8 mouse cellular contexts compared by ENCODE assay signal in genomic region chr12:112999569-113000293, GRCm38 (mm10). TPM values are rescaled to one million over a fixed set of nuclear protein-coding genes. Genes with fewer than 3 reads are reported as not detected.
A peak's percentile ranks its signal among the peaks of the same experiment; 100 is the strongest.
DNase-seq lines count a peak whose midpoint lies in the region; ATAC-seq and TF ChIP-seq lines count a peak whose summit lies in the region.

No protein-coding gene starts in this region.

- H3K27ac ChIP-seq in heart, embryonic 12.5 days (ENCODE audit: poor library complexity, severe bottlenecking): peak overlapping the region; percentile 91
- peak overlapping the region; percentile 90 for H3K27ac ChIP-seq in embryonic facial prominence, embryonic 14.5 days (replicated peaks; ENCODE audit: low read depth, low read length)
- H3K27ac ChIP-seq in intestine, postnatal 0 days (ENCODE audit: low read depth, low read length): peak overlapping the region; percentile 96

- peak overlapping the region; percentile 89 for H3K4me3 ChIP-seq in heart, embryonic 12.5 days
- peak overlapping the region; percentile 97 for H3K4me3 ChIP-seq in embryonic facial prominence, embryonic 14.5 days (ENCODE audit: low read depth, low read length)
- H3K4me3 ChIP-seq in intestine, postnatal 0 days (ENCODE audit: low read depth, low read length): peak overlapping the region; percentile 88

- DNase-seq in heart, postnatal 25 days (ENCODE audit: low spot score): no peak
- peak; percentile 19 for DNase-seq in CD4-positive helper T cell, adult 2 months (ENCODE audit: low read depth, low spot score)
- DNase-seq in embryonic facial prominence, embryonic 14.5 days (ENCODE audit: low spot score): no peak
- peak; percentile 34 for DNase-seq in naive thymus-derived CD4-positive, alpha-beta T cell, adult 2 months (ENCODE audit: low read depth)
- DNase-seq in adrenal gland, adult 2 months: no peak
- no peak for DNase-seq in adrenal gland, postnatal 4 days (ENCODE audit: low spot score in 2 of 2)

- intact Hi-C loops in heart, postnatal 25 days (cut with DNase I): loop anchor here (5.0 kb wide), 1 partner anchor 153 kb away; no protein-coding TSS in a partner anchor

- no peak; the same call in none of the 2 replicates for ATAC-seq in heart, embryonic 12.5 days (ENCODE audit: insufficient number of reproducible peaks, low FRiP score)
- no peak for ATAC-seq in embryonic facial prominence, embryonic 14.5 days (ENCODE audit: low read depth)
- ATAC-seq in intestine, postnatal 0 days: no peak

- WGBS in heart, embryonic 12.5 days: 1% methylated on average over 56 of the region's 56 CpGs
- 3% methylated on average over 31 of the region's 56 CpGs for WGBS in embryonic facial prominence, embryonic 14.5 days
- under 1% methylated on average over 56 of the region's 56 CpGs for WGBS in intestine, postnatal 0 days

- peak overlapping the region; percentile 91 for H3K9ac ChIP-seq in heart, embryonic 12.5 days
- H3K9ac ChIP-seq in embryonic facial prominence, embryonic 14.5 days (ENCODE audit: low read depth, low read length): peak overlapping the region; percentile 97
- H3K9ac ChIP-seq in intestine, postnatal 0 days (ENCODE audit: low read depth, low read length): peak overlapping the region; percentile 92

- TF ChIP-seq CTCF in intestine, postnatal 0 days (IDR thresholded peaks at IDR 0.05; ENCODE audit: low read depth): no peak

- H3K27me3 ChIP-seq in heart, embryonic 12.5 days (replicated peaks): no peaks in the 10 kb centered on the region
- no peaks in the 10 kb centered on the region for H3K27me3 ChIP-seq in embryonic facial prominence, embryonic 14.5 days (replicated peaks; ENCODE audit: control insufficient read depth, insufficient read depth, low read length)
- H3K27me3 ChIP-seq in intestine, postnatal 0 days (replicated peaks; ENCODE audit: control insufficient read depth, insufficient read depth, low read length): no peaks in the 10 kb centered on the region

- 0 out of 2 replicates have a peak, but pooled peaks cover 5% of the 10 kb centered on the region for H3K36me3 ChIP-seq in heart, embryonic 12.5 days
- 0 out of 2 replicates have a peak, but pooled peaks cover 8% of the 10 kb centered on the region for H3K36me3 ChIP-seq in embryonic facial prominence, embryonic 14.5 days (ENCODE audit: control insufficient read depth, insufficient read depth, low read length)
- no peaks in the 10 kb centered on the region for H3K36me3 ChIP-seq in intestine, postnatal 0 days (ENCODE audit: control insufficient read depth, insufficient read depth)

- H3K4me2 ChIP-seq in heart, embryonic 12.5 days: peak overlapping the region; percentile 96
- peak overlapping the region; percentile 89 for H3K4me2 ChIP-seq in embryonic facial prominence, embryonic 14.5 days (ENCODE audit: low read depth, low read length)
- H3K4me2 ChIP-seq in intestine, postnatal 0 days (replicated peaks; ENCODE audit: low read depth): peak overlapping the region; percentile 90

- H3K4me1 ChIP-seq in heart, embryonic 12.5 days (replicated peaks): peaks cover 22% of the 10 kb centered on the region
- H3K4me1 ChIP-seq in embryonic facial prominence, embryonic 14.5 days (ENCODE audit: control insufficient read depth, insufficient read depth, low read length): peaks cover 9% of the 10 kb centered on the region
- 0 out of 2 replicates have a peak, but pooled peaks cover 6% of the 10 kb centered on the region for H3K4me1 ChIP-seq in intestine, postnatal 0 days (replicated peaks; ENCODE audit: control insufficient read depth, insufficient read depth, low read length)

- no peaks in the 10 kb centered on the region for H3K9me3 ChIP-seq in heart, embryonic 12.5 days (replicated peaks)
- H3K9me3 ChIP-seq in embryonic facial prominence, embryonic 14.5 days (ENCODE audit: control insufficient read depth, low read length): no peaks in the 10 kb centered on the region
- H3K9me3 ChIP-seq in intestine, postnatal 0 days (ENCODE audit: control insufficient read depth): no peaks in the 10 kb centered on the region

RNA-seq across cellular contexts. Expression of gene Brf1, which starts 0.8 kb away (rescaled TPM):
- polyA plus RNA-seq in heart, embryonic 12.5 days (2016; fragmentation: Nextera tagmentation; extraction: Ambion mirVana): 40.3 and 42.9 TPM in 2 replicates
- total RNA-seq in heart, postnatal 25 days (2021): 10 to 100 TPM; 23.5 to 25.1 TPM
- polyA plus RNA-seq in embryonic facial prominence, embryonic 14.5 days (2014; fragmentation: Nextera tagmentation; extraction: Ambion mirVana): 50.0 and 54.3 TPM in 2 replicates
- polyA plus RNA-seq in intestine, postnatal 0 days (2015; fragmentation: Nextera tagmentation; extraction: Ambion mirVana): 17.9 and 21.3 TPM in 2 replicates
- 10 to 100 TPM; 41.9 to 46.8 TPM for total RNA-seq in adrenal gland, adult 2 months (2021)
- 70.6 and 71.2 TPM in 2 replicates for polyA plus RNA-seq in adrenal gland, adult 2 months (2012; rRNA removed)
- 10 to 100 TPM; 81.9 to 82.9 TPM for total RNA-seq in adrenal gland, postnatal 4 days (2021)

RNA-seq across cellular contexts. Expression of gene Pacs2, which starts 14.6 kb away (rescaled TPM):
- 10.5 and 12.2 TPM in 2 replicates for polyA plus RNA-seq in heart, embryonic 12.5 days (2016; fragmentation: Nextera tagmentation; extraction: Ambion mirVana)
- 10 to 100 TPM; 35.5 to 35.9 TPM for total RNA-seq in heart, postnatal 25 days (2021)
- polyA plus RNA-seq in embryonic facial prominence, embryonic 14.5 days (2014; fragmentation: Nextera tagmentation; extraction: Ambion mirVana): 17.9 and 18.7 TPM in 2 replicates
- polyA plus RNA-seq in intestine, postnatal 0 days (2015; fragmentation: Nextera tagmentation; extraction: Ambion mirVana): 5.1 and 5.2 TPM in 2 replicates
- total RNA-seq in adrenal gland, adult 2 months (2021): 10 to 100 TPM; 38.7 to 42.1 TPM
- 51.9 and 66.9 TPM in 2 replicates for polyA plus RNA-seq in adrenal gland, adult 2 months (2012; rRNA removed)
- total RNA-seq in adrenal gland, postnatal 4 days (2021): 10 to 100 TPM; 46.0 to 50.4 TPM

RNA-seq across cellular contexts. Expression of gene Btbd6, which starts 23.4 kb away (rescaled TPM):
- polyA plus RNA-seq in heart, embryonic 12.5 days (2016; fragmentation: Nextera tagmentation; extraction: Ambion mirVana): 22.4 and 23.0 TPM in 2 replicates
- 10 to 100 TPM; 21.0 to 21.9 TPM for total RNA-seq in heart, postnatal 25 days (2021)
- 20.8 and 22.8 TPM in 2 replicates for polyA plus RNA-seq in embryonic facial prominence, embryonic 14.5 days (2014; fragmentation: Nextera tagmentation; extraction: Ambion mirVana)
- 13.1 and 13.3 TPM in 2 replicates for polyA plus RNA-seq in intestine, postnatal 0 days (2015; fragmentation: Nextera tagmentation; extraction: Ambion mirVana)
- total RNA-seq in adrenal gland, adult 2 months (2021): 10 to 100 TPM; 14.6 to 24.7 TPM
- 165 and 232 TPM in 2 replicates for polyA plus RNA-seq in adrenal gland, adult 2 months (2012; rRNA removed)
- total RNA-seq in adrenal gland, postnatal 4 days (2021): 10 to 100 TPM; 27.1 to 29.2 TPM

RNA-seq across cellular contexts. Expression of gene Nudt14, which starts 57.8 kb away (rescaled TPM):
- 38.3 and 41.7 TPM in 2 replicates for polyA plus RNA-seq in heart, embryonic 12.5 days (2016; fragmentation: Nextera tagmentation; extraction: Ambion mirVana)
- 1 to 10 TPM; 4.4 to 5.7 TPM for total RNA-seq in heart, postnatal 25 days (2021)
- polyA plus RNA-seq in embryonic facial prominence, embryonic 14.5 days (2014; fragmentation: Nextera tagmentation; extraction: Ambion mirVana): 87.3 and 87.4 TPM in 2 replicates
- 90.6 and 92.1 TPM in 2 replicates for polyA plus RNA-seq in intestine, postnatal 0 days (2015; fragmentation: Nextera tagmentation; extraction: Ambion mirVana)
- total RNA-seq in adrenal gland, adult 2 months (2021): 10 to 100 TPM; 24.6 to 34.4 TPM
- 35.4 and 45.9 TPM in 2 replicates for polyA plus RNA-seq in adrenal gland, adult 2 months (2012; rRNA removed)
- 10 to 100 TPM; 42.1 to 46.3 TPM for total RNA-seq in adrenal gland, postnatal 4 days (2021)

Comparison
In these comparisons a context has a peak if more than half of its experiments do, and no peak if none do; other contexts are left out.
1. DNase-seq: peak in CD4-positive helper T cell, adult 2 months (single experiment) and naive thymus-derived CD4-positive, alpha-beta T cell, adult 2 months (single experiment); none in heart, postnatal 25 days (single experiment), embryonic facial prominence, embryonic 14.5 days (single experiment), adrenal gland, adult 2 months (single experiment) and adrenal gland, postnatal 4 days (0 of 2).
2. Peak in every context shown above with its lines, with median percentiles within 50 percentile points of each other: H3K27ac ChIP-seq, H3K4me2 ChIP-seq, H3K4me3 ChIP-seq and H3K9ac ChIP-seq.